Mouse (Mus musculus) midbrain, embryonic 14.5 days (tissue): ENCODE results near the gene Psmd9. TPM values are rescaled to one million over a fixed set of nuclear protein-coding genes. Genes with fewer than 3 reads are reported as not detected.
"Not testable (repeated sequence)": the region's sequence is repeated elsewhere in the genome, so short reads cannot be mapped to it uniquely, and the experiment has no call there.

ENCODE experiments used
- ATAC-seq: fragments of 200-750 bp; cut with Nextera tagmentation; 2 replicates; pipeline ENCODE4 v1.8.0; 2017; ENCODE audit warnings: moderate number of reproducible peaks, moderate library complexity; ENCODE audit not compliant: low FRiP score, low TSS enrichment
- DNase-seq: peaks from one replicate; pipeline ENCODE4 v3.0.0-alpha.2; 2015
- H3K27ac ChIP-seq: fragments of 300-500 bp; sonication (generic); replicated peaks from 2 replicates; pipeline ENCODE4 v1.5.1; 2014; ENCODE audit warnings: mild to moderate bottlenecking, low read depth, low read length, moderate library complexity
- H3K27me3 ChIP-seq: fragments of 300-500 bp; sonication (generic); 2 replicates; pipeline ENCODE4 v1.6.1; 2014; ENCODE audit warnings: low read length, control low read depth, mixed read lengths; ENCODE audit not compliant: control insufficient read depth, insufficient read depth
- H3K36me3 ChIP-seq: fragments of 300-500 bp; sonication (generic); 2 replicates; pipeline ENCODE4 v1.6.1; 2014; ENCODE audit warnings: low read length, control low read depth; ENCODE audit not compliant: control insufficient read depth, insufficient read depth
- H3K4me1 ChIP-seq: fragments of 300-500 bp; sonication (generic); 2 replicates; pipeline ENCODE4 v1.6.1; 2014; ENCODE audit warnings: mild to moderate bottlenecking, antibody characterized with exemption, low read length, control low read depth; ENCODE audit not compliant: control insufficient read depth, insufficient read depth
- H3K4me2 ChIP-seq: fragments of 300-500 bp; sonication (generic); 2 replicates; pipeline ENCODE4 v1.6.1; 2014; ENCODE audit warnings: mild to moderate bottlenecking, low read length, moderate library complexity
- H3K4me3 ChIP-seq: fragments of 300-500 bp; sonication (generic); replicated peaks from 2 replicates; pipeline ENCODE4 v1.5.1; 2014; ENCODE audit warnings: low read depth, low read length
- H3K9ac ChIP-seq: fragments of 300-500 bp; sonication (generic); replicated peaks from 2 replicates; pipeline ENCODE4 v1.6.1; 2014; ENCODE audit warnings: mild to moderate bottlenecking, low read length, moderate library complexity
- H3K9me3 ChIP-seq: fragments of 300-500 bp; sonication (generic); 2 replicates; pipeline ENCODE4 v1.6.1; 2016; ENCODE audit warnings: low read length, control low read depth, mixed read lengths; ENCODE audit not compliant: control insufficient read depth
- WGBS: fragments of 180-500 bp; shearing (Covaris S2); extraction: QIAGEN DNeasy Blood & Tissue Kit; methylation state at CpG from one replicate; pipeline ENCODE4 v1.1.7; 2014; 5-methylcytosine and 5-hydroxymethylcytosine counted together
- polyA plus RNA-seq: library from polyadenylated mRNA; unstranded; fragments of >200 nt; fragmentation: Nextera tagmentation; extraction: Ambion mirVana; gene quantifications from 2 replicates; pipeline ENCODE4 v1.2.1, GENCODE M21; 2014

The Psmd9 gene
- polyA plus RNA-seq, 1 experiment from 2014 or later: 51.3 TPM

DNA sequence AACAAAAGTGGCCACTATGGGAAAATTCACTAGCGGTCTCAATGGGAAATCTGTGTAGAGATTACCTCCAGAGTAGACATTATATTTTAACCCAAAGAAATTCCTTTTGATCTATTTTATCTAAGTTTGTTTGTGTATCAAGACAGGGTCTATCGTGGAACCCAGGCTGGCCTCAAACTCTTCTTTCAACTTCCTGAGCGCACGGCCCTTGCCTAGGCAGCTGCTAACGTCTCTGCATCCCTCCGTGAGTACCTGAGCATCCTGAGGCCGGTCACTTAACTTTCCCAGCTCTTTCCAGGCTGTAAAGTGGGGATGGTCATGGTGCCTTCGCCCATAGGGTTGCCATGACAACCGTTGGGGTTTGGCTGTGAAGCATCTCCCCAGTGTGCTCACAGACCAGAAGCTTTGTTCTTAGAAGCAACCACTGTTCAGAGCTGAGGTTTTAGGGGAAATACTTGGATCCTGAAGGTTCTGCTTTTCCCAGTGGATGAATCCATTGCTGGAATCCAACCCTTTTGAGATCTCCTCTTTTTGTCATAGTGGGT lies 23.5 kb downstream of the Psmd9 start:
- Histone ChIP-seq H3K4me3 (no peak overlapping the region), H3K27me3 (no peaks in the 10 kb centered on the region), H3K4me1 (no peaks in the 10 kb centered on the region), H3K27ac (no peak overlapping the region), H3K4me2 (no peak overlapping the region), H3K9ac (no peak overlapping the region), H3K9me3 (no peaks in the 10 kb centered on the region), H3K36me3 (no peaks in the 10 kb centered on the region)
- 56% methylated on average over 9 of the region's 9 CpGs for WGBS
- DNase-seq: peak; percentile 52
- ATAC-seq: no peak

DNA sequence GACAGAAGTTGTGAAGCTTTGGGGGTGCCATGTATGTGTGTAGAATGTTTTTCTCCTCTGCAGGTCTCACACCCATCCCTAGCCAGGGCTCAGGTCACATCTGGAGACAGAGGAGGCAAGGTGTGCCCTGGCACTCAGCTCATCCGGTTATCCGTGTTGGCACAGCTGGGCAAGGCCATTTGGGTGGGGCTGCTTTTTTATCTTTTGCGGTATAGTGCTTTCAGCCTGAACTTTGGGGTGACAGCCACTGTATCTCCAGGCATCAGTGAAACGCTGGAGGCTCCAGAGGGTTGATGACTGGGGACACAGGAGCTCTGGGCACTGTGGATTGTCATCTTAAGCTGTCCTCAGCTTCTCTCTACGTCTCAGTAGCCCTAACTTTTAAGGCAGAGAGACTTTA lies 24.2 kb downstream of the Psmd9 start:
- 86% methylated on average over 5 of the region's 5 CpGs for WGBS
- no peak overlapping the region for H3K9ac ChIP-seq
- H3K9me3 ChIP-seq: no peaks in the 10 kb centered on the region
- H3K4me1 ChIP-seq: no peaks in the 10 kb centered on the region
- no peak overlapping the region for H3K27ac ChIP-seq
- H3K36me3 ChIP-seq: no peaks in the 10 kb centered on the region
- DNase-seq: no peak
- H3K4me2 ChIP-seq: no peak overlapping the region
- no peak overlapping the region for H3K4me3 ChIP-seq
- H3K27me3 ChIP-seq: no peaks in the 10 kb centered on the region
- ATAC-seq: no peak

DNA sequence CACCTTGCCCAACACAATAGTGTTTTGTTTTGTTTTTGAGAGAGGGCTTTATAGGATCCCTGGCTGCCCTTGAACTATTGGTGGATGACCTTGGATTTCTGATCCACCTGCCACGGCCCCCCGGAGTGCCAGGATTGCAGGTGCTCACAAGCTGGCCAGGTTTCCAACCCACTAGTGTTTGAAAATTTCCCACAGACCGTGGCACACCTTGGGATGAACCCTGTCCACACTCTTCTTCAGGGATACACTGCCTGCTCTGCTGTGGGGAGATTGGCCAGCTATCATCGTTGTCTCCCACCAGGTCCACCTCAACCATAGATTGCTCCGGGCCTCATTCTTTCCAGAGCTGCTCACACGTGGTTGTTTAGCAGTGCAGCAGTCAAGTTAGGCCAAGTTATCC lies 25.6 kb downstream of the Psmd9 start:
- Histone ChIP-seq H3K27me3 (no peaks in the 10 kb centered on the region), H3K27ac (no peak overlapping the region), H3K9ac (no peak overlapping the region), H3K4me3 (no peak overlapping the region), H3K36me3 (no peaks in the 10 kb centered on the region), H3K9me3 (no peaks in the 10 kb centered on the region), H3K4me2 (no peak overlapping the region), H3K4me1 (no peaks in the 10 kb centered on the region)
- no peak for DNase-seq
- no peak for ATAC-seq
- 91% methylated on average over 6 of the region's 6 CpGs for WGBS

GRCm38 (mm10) chr5:123195500-123196000 lies 26.3 kb downstream of the Psmd9 start:
- Histone ChIP-seq H3K4me1 (no peaks in the 10 kb centered on the region), H3K9ac (no peak overlapping the region), H3K9me3 (no peaks in the 10 kb centered on the region), H3K36me3 (no peaks in the 10 kb centered on the region), H3K27ac (no peak overlapping the region), H3K4me3 (no peak overlapping the region), H3K27me3 (no peaks in the 10 kb centered on the region), H3K4me2 (no peak overlapping the region)
- DNase-seq (no peak), ATAC-seq (no peak)
- 91% methylated on average over 16 of the region's 16 CpGs for WGBS

GRCm38 (mm10) chr5:123196746-123197145 lies 27.5 kb downstream of the Psmd9 start:
- Histone ChIP-seq H3K4me3 (no peak overlapping the region), H3K4me1 (no peaks in the 10 kb centered on the region), H3K9me3 (no peaks in the 10 kb centered on the region), H3K4me2 (no peak overlapping the region), H3K9ac (no peak overlapping the region), H3K36me3 (no peaks in the 10 kb centered on the region), H3K27me3 (no peaks in the 10 kb centered on the region), H3K27ac (no peak overlapping the region)
- WGBS: 78% methylated on average over 4 of the region's 4 CpGs
- no peak for DNase-seq
- ATAC-seq: no peak

DNA sequence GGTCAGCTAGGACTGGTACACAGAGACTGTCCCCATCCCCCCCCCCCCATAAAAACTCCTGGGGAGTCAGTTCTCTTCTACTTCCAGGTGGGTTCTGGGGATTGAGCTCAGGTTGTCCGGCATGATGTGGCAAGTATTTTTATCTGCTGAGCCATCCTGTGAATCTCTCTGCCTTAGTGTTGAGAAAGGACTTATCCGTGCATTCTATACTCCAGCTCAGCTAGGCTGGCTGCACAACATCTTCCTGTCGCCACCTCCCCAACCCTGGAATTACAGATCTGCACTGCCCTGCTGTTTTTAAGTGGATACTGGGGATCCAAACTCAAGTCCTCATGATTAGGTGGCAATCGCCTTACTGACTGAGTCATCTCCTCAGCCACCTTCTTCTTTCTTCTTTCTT lies 29.3 kb downstream of the Psmd9 start:
- WGBS: 92% methylated on average over 4 of the region's 4 CpGs
- Histone ChIP-seq H3K27me3 (no peaks in the 10 kb centered on the region), H3K4me2 (no peak overlapping the region), H3K27ac (no peak overlapping the region), H3K4me1 (no peaks in the 10 kb centered on the region), H3K9ac (no peak overlapping the region), H3K4me3 (no peak overlapping the region), H3K9me3 (no peaks in the 10 kb centered on the region), H3K36me3 (no peaks in the 10 kb centered on the region)
- DNase-seq (no peak), ATAC-seq (no peak)

DNA sequence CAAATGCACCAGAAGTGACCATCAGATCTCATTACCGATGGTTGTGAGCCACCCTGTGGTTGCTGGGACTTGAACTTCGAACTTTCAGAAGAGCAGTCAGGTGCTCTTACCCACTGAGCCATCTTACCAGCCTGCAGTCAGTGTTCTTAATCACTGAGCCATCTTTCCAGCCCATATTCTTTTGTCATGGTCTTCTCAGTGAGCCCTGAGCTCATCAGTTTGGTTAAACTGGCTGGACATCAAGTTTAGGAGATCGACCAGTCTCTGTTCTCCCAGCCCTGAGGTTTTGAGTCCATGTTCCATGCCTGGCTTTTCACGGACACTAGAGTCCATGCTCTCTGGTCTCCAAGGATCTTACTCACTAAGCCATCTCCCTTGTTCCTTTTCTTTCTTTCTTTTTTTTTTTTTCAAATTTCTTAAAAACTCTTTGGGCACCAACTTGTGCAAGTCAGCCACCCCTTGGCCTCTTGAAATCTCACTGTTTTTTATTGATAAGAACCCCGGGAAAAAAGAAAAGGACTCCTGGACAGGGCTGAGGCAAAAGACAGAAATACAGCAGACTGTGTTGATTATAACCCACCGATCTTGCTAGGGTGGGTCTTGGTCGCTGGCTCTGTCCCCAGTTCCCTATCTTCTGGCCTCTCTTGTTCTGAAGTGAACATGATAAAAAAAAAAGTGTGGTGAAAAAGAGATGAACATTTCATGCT lies 31.8 kb downstream of the Psmd9 start:
- not testable (repeated sequence) for H3K36me3 ChIP-seq, H3K9ac ChIP-seq, H3K4me3 ChIP-seq, H3K27me3 ChIP-seq, DNase-seq, ATAC-seq, H3K4me2 ChIP-seq, H3K4me1 ChIP-seq, H3K27ac ChIP-seq, H3K9me3 ChIP-seq
- 92% methylated on average over 5 of the region's 7 CpGs for WGBS

DNA sequence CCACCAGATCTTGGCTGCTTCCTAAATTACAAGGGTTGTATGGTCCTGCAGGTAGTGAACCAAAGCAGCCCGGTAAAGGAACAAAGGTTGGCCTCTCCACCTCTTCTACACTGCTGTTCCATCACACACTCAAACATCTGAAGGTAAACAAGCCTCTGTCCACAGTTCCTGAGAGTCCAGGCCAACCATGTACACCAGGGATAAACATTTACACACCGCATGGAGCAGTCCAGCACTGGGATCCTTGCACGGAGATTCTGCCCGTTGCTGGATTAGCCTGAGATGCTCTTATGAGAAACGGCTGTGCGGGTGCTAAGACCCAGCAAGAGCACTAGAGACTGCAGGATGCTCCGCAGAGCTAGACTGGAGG lies 32.3 kb downstream of the Psmd9 start:
- Histone ChIP-seq H3K4me1 (no peaks in the 10 kb centered on the region), H3K9ac (no peak overlapping the region), H3K4me2 (no peak overlapping the region), H3K9me3 (no peaks in the 10 kb centered on the region), H3K27me3 (no peaks in the 10 kb centered on the region), H3K27ac (no peak overlapping the region), H3K4me3 (no peak overlapping the region), H3K36me3 (no peaks in the 10 kb centered on the region)
- 88% methylated on average over 7 of the region's 7 CpGs for whole genome bisulfite sequencing
- DNase-seq (no peak), ATAC-seq (no peak)

DNA sequence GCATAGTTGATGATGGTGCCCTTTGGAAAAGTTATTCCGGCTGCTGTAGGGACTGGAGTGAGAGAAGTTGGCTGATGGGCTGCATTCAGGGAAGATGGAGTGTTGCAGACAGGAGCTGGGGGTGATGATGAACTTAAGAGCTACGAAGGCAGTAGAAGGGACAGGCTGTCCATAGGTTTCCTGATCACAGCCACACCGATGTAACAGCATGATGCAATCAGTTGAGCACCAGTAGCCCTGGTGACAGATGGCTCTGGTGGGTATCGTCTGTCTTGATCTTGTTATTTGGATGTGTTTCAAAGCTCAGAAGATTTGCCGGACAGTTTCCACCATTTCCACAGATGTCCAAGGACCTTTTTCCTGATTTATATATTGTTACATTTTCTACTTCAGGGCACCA lies 32.8 kb downstream of the Psmd9 start:
- no peaks in the 10 kb centered on the region for H3K36me3 ChIP-seq
- H3K4me2 ChIP-seq: no peak overlapping the region
- no peaks in the 10 kb centered on the region for H3K9me3 ChIP-seq
- no peaks in the 10 kb centered on the region for H3K27me3 ChIP-seq
- no peak for ATAC-seq
- WGBS: 94% methylated on average over 5 of the region's 5 CpGs
- no peaks in the 10 kb centered on the region for H3K4me1 ChIP-seq
- no peak for DNase-seq
- H3K27ac ChIP-seq: no peak overlapping the region
- no peak overlapping the region for H3K4me3 ChIP-seq
- no peak overlapping the region for H3K9ac ChIP-seq
